Mouse (Mus musculus) A20 (cell line): Measurements from ENCODE around the gene Gm7945.
"Not testable (repeated sequence)": the region's sequence is repeated elsewhere in the genome, so short reads cannot be mapped to it uniquely, and the experiment has no call there.

ENCODE experiments used
- DNase-seq: peaks from one replicate; pipeline ENCODE4 v3.0.0-alpha.2; 2011; ENCODE audit warnings: low read depth, low spot score

Gm7945 gene

DNA sequence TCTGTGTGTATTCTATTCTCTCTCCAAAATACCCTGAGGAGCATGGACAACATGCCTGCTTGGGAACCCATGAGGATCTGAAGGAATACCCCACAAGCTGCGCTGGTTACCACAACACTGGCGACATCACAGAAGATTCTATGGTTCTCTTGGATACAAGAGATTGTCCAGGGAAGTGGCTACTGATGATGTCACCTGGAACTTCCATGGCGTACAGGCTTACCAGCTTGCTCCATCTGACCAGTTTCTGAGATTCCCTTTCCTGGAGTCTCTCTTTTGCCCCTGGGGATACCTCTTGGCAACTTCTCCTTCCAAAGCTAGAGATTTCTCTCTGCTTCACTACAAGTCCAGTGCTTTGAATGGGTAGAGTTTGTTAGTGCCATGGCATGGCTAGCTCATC is at the start of gene Gm7945:
Gm7945 (minus strand) TSS at position 101 of the 400 bp plus-strand sequence.
- not testable (repeated sequence) for DNase-seq

DNA sequence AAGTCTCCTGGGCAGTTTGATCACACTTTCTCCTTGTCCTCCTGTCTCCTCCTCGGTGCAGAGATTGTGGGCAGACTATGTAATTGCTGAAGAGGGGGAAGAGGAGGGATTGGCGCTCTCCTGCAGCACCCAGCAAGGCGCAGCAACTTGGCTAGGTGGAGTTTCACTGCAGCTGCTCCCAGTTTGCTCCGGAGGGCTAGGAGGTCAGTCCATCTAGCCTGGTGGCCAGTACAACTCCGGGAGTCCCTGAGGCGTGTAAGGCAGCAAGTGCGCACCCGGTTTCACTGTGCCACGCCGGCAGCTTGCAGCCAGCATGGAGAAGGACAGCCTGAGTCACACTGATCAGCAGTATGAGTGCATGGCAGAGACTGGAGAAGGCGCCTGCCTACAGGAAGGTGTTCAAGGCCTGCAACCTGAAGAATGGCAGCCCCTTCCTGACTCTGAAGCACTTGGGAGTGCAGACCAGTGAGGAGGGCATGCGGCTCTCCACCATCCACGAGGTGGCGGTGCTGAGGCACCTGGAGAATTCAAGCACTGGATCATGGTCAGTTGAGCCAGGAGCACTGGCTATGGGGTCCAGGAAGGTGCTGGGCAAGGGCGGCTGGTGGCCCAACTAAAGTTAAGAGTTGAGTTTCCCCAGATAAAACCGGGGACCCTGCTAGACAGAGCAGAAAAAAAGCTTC is 39.4 kb upstream of the Gm7945 start:
- not testable (repeated sequence) for DNase-seq

DNA sequence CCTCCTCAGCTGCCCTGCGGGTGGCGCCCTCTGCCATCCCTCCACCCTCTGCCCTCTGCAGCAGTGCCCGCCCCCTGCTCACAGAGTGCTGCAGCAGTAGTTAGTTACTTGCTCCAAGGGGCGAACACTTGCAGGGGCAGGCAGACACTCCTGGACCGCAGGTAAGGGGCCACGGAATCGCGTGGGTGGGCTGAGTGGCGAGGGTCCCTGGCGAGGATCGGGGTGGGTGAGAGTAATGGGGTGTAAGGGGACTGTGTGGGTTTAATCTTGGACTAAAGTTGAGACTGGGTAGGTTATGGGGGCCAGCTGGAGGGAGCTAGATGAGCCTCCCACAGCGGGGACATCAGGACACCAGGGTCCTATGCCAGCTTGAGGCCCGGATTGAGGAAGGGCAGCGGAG is 38.5 kb upstream of the Gm7945 start:
- DNase-seq: not testable (repeated sequence)

DNA sequence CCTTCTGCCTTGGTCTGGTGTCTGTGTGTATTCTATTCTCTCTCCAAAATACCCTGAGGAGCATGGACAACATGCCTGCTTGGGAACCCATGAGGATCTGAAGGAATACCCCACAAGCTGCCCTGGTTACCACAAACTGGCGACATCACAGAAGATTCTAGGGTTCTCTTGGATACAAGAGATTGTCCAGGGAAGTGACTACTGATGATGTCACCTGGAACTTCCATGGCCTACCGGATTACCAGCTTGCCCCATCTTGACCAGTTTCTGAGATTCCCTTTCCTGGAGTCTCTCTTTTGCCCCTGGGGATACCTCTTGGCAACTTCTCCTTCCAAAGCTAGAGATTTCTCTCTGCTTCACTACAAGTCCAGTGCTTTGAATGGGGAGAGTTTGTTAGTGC is 22.0 kb upstream of the Gm7945 start, which contains the start of gene Gm6482:
Gm6482 (minus strand) TSS at position 101 of the 400 bp plus-strand sequence.
- DNase-seq: not testable (repeated sequence)

DNA sequence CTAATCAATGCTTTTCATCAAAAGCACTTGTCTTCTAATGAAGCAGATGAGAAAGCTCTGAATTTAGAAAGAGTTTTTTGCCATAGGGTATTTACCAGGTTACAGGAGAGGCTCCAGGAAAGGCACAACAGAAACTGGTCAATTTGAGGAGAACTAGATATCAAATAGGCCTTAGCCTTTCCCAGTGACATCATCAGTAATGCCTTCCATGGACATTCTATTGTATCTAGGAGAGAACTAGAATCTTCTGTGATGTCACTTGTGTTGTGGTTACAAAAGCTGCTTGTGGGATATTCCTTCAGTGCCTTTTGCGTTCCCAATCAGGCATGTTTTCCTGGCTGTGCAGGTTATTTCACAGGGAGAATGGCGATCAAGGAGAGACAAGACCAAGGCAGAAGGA is 37.9 kb downstream of the Gm7945 start, which contains the start of gene Gm5798:
Gm5798 (plus strand) TSS at position 301 of the 400 bp plus-strand sequence.
- DNase-seq: not testable (repeated sequence)
